Mouse (Mus musculus) lung, embryonic 15.5 days (tissue): ENCODE results near the gene Gal3st2. TPM values are rescaled to one million over a fixed set of nuclear protein-coding genes. Genes with fewer than 3 reads are reported as not detected.

Experiments
- polyA plus RNA-seq: library from polyadenylated mRNA; unstranded; fragments of >200 nt; fragmentation: Nextera tagmentation; extraction: Ambion mirVana; gene quantifications from 2 replicates; pipeline ENCODE4 v1.2.1, GENCODE M21; 2015

Gene Gal3st2
- polyA plus RNA-seq, 1 experiment from 2014 or later = 0.06 TPM

Other genes starting within 250 kb of the Gal3st2 start
- gene Stk25, start 202.6 kb upstream of the Gal3st2 start, polyA plus RNA-seq = 173 and 177 TPM in 2 replicates
- gene Bok, start 175.6 kb upstream of the Gal3st2 start, polyA plus RNA-seq = 87.3 and 89.9 TPM in 2 replicates
- gene Atg4b, start 109.8 kb upstream of the Gal3st2 start, polyA plus RNA-seq = 75.2 and 76.8 TPM in 2 replicates
- gene Thap4, start 106.4 kb upstream of the Gal3st2 start, polyA plus RNA-seq = 46.6 and 50.9 TPM in 2 replicates
- 258 and 260 TPM in 2 replicates for gene Dtymk, start 59.4 kb upstream of the Gal3st2 start, polyA plus RNA-seq
- 20.6 and 22.3 TPM in 2 replicates for gene Ing5, start 57.3 kb upstream of the Gal3st2 start, polyA plus RNA-seq
- 12.5 and 14.9 TPM in 2 replicates for gene D2hgdh, start 36.4 kb upstream of the Gal3st2 start, polyA plus RNA-seq
- 0.10 TPM in 1 of 2 replicates, not detected in the other for gene Gal3st2b, start 57.0 kb downstream of the Gal3st2 start, polyA plus RNA-seq
- not detected in 2 replicates for gene Gal3st2c, start 129.2 kb downstream of the Gal3st2 start, polyA plus RNA-seq
- not detected in 2 replicates for gene Neu4, start 159.1 kb downstream of the Gal3st2 start, polyA plus RNA-seq
- 0.10 and 0.81 TPM in 2 replicates for gene Pdcd1, start 191.2 kb downstream of the Gal3st2 start, polyA plus RNA-seq